Mouse (Mus musculus) ES-E14 (cell line): Measurements from ENCODE around the gene Sdhc. TPM values are rescaled to one million over a fixed set of nuclear protein-coding genes. Genes with fewer than 3 reads are reported as not detected.
"Not testable (repeated sequence)": the region's sequence is repeated elsewhere in the genome, so short reads cannot be mapped to it uniquely, and the experiment has no call there.

Experiments used
- DNase-seq: peaks from one replicate; pipeline ENCODE4 v3.0.0-alpha.2; 2013; ENCODE audit warnings: low read depth, low spot score
- H3K27ac ChIP-seq: 2 replicates; pipeline ENCODE4 v1.5.1; 2012; ENCODE audit warnings: low read depth, mild to moderate bottlenecking, low read length, moderate library complexity, mixed read lengths; ENCODE audit not compliant: poor library complexity, insufficient read depth, severe bottlenecking
- H3K36me3 ChIP-seq: 2 replicates; pipeline ENCODE4 v1.6.1; 2012; ENCODE audit warnings: mild to moderate bottlenecking, low read length, moderate library complexity, mixed read lengths; ENCODE audit not compliant: control insufficient read depth, poor library complexity, insufficient read depth, severe bottlenecking
- H3K4me1 ChIP-seq, 2 experiments: fragments of 150-350 bp in 1 of 2; sonication (generic) in 1 of 2; 2 replicates each; pipeline ENCODE4 v1.6.1; 2012; ENCODE audit warnings: low read length in 2 of 2, mild to moderate bottlenecking in 1 of 2, mixed read lengths in 1 of 2; ENCODE audit not compliant: control insufficient read depth in 2 of 2, insufficient read depth in 2 of 2, poor library complexity in 1 of 2
- H3K4me3 ChIP-seq, 2 experiments: fragments of 150-350 bp in 1 of 2; sonication (generic) in 1 of 2; 2 replicates each; pipeline ENCODE4 v1.5.1; 2012; ENCODE audit warnings: low read length in 2 of 2, low read depth in 1 of 2, mild to moderate bottlenecking in 1 of 2, mixed read lengths in 1 of 2; ENCODE audit not compliant: insufficient read depth in 1 of 2, poor library complexity in 1 of 2, severe bottlenecking in 1 of 2
- H3K9ac ChIP-seq: 2 replicates; pipeline ENCODE4 v1.6.1; 2012; ENCODE audit warnings: low read depth, mild to moderate bottlenecking, low read length, mixed read lengths; ENCODE audit not compliant: poor library complexity, insufficient read depth, severe bottlenecking
- H3K9me3 ChIP-seq: fragments of 150-350 bp; sonication (generic); 2 replicates; pipeline ENCODE4 v1.6.1; 2012; ENCODE audit warnings: low read depth, mild to moderate bottlenecking, low read length; ENCODE audit not compliant: control insufficient read depth, insufficient read depth
- CHD2 ChIP-seq: IDR thresholded peaks from 2 replicates; pipeline ENCODE4 v1.6.1; 2014; ENCODE audit warnings: mild to moderate bottlenecking, low read depth, low read length, inconsistent platforms
- HCFC1 ChIP-seq: IDR thresholded peaks from 2 replicates; pipeline ENCODE4 v1.6.1; 2012; ENCODE audit warnings: low read length, inconsistent platforms, borderline replicate concordance; ENCODE audit not compliant: insufficient read depth
- MAFK ChIP-seq: IDR thresholded peaks from 2 replicates; pipeline ENCODE4 v1.6.1; 2014; ENCODE audit warnings: mild to moderate bottlenecking, low read depth, low read length, inconsistent platforms; ENCODE audit not compliant: insufficient read depth
- ZC3H11A ChIP-seq: IDR thresholded peaks from 2 replicates; pipeline ENCODE4 v1.6.1; 2012; ENCODE audit warnings: low read depth, mild to moderate bottlenecking, inconsistent platforms, low read length, borderline replicate concordance
- ZNF384 ChIP-seq: IDR thresholded peaks from 2 replicates; pipeline ENCODE4 v1.6.1; 2012; ENCODE audit warnings: low read depth, low read length, inconsistent platforms
- in situ Hi-C, 2 experiments: fragments of 600-800 bp; cut with MboI; formaldehyde crosslinking; loops; one replicate each; pipeline ENCODE4 v1.15.1; 2025; ENCODE audit warnings: low sequenced_read_pairs in 2 of 2, inconsistent platforms in 1 of 2; ENCODE audit not compliant: unreplicated experiment in 2 of 2
- total RNA-seq: library from RNA; depleted of rRNA; stranded (reverse); fragments of 300-350 nt; gene quantifications from 2 replicates; pipeline ENCODE4 v1.2.3, GENCODE M21; 2012

Sdhc gene
- total RNA-seq, 1 experiment, result 55.0 TPM

- no peaks in the 10 kb centered on the region for H3K9me3 ChIP-seq
- no peak overlapping the region for H3K27ac ChIP-seq
- peaks cover 2% of the 10 kb centered on the region; the same call in 1 of the 2 replicates for H3K36me3 ChIP-seq
- H3K9ac ChIP-seq, result peak overlapping the region; percentile 17; the same call in 1 of the 2 replicates
- H3K4me3 ChIP-seq, result peak overlapping the region; percentile 30 to 100
- in situ Hi-C loops, result no loop called here
- DNase-seq, result no peak
- TF ChIP-seq MAFK (no peak), ZNF384 (no peak), HCFC1 (no peak), CHD2 (no peak), ZC3H11A (no peak)
- H3K4me1 ChIP-seq, result peaks cover 2 to 3% of the 10 kb centered on the region in 2 experiments; a peak in 2 of 4 replicates
Measured at GRCm38 (mm10) chr1:171150838-171151391, 512 bp upstream of the Sdhc start.

- in situ Hi-C loops, result loop anchor here (5.0 kb wide), 1 partner anchor 279 kb away; no protein-coding TSS in a partner anchor
- not testable (repeated sequence) for H3K9ac ChIP-seq, H3K36me3 ChIP-seq, H3K9me3 ChIP-seq, H3K4me3 ChIP-seq, H3K27ac ChIP-seq, H3K4me1 ChIP-seq, DNase-seq
Measured at GRCm38 (mm10) chr1:171142981-171143380, 7.4 kb downstream of the Sdhc start.

- DNase-seq, in situ Hi-C loops, H3K9me3 ChIP-seq, H3K36me3 ChIP-seq, H3K9ac ChIP-seq, H3K4me3 ChIP-seq: not testable (repeated sequence)
- peak overlapping the region; percentile 95; the same call in 1 of the 2 replicates for H3K27ac ChIP-seq
- peaks cover 6 to 12% of the 10 kb centered on the region in 2 experiments; a peak in 3 of 4 replicates for H3K4me1 ChIP-seq
Measured at GRCm38 (mm10) chr1:171137486-171138155, 12.8 kb downstream of the Sdhc start.

DNA sequence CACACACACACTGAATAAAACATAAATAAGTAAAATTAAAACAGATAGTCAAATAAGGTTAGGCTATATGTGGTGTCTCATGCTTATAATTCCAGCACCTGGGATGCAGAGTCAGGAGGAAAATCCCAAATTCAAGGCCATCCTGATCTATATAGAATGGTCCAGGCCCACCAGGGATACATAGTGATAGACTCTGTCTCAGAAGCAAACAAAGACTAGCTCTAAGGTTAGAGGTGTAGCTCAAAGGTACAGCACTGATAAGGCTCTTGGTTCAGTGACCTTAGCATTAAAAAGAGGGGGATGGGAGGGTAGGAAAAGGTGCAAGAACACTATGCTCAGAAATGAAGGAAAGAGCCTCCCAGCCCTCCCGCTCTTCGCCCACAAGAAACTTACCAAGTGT lies 14.8 kb downstream of the Sdhc start:
- H3K9ac ChIP-seq, result no peak overlapping the region
- DNase-seq, result no peak
- no peak overlapping the region for H3K4me3 ChIP-seq
- H3K27ac ChIP-seq, result no peak overlapping the region; the same call in 1 of the 2 replicates
- in situ Hi-C loops, result no loop called here
- H3K4me1 ChIP-seq, result peaks cover 6 to 12% of the 10 kb centered on the region in 2 experiments; a peak in 3 of 4 replicates
- peaks cover 4% of the 10 kb centered on the region for H3K36me3 ChIP-seq
- H3K9me3 ChIP-seq, result no peaks in the 10 kb centered on the region
- TF ChIP-seq CHD2 (no peak), ZNF384 (no peak), HCFC1 (no peak)

GRCm38 (mm10) chr1:171130971-171131370 lies 19.4 kb downstream of the Sdhc start:
- H3K9me3 ChIP-seq, result no peaks in the 10 kb centered on the region
- in situ Hi-C loops, result no loop called here
- TF ChIP-seq ZNF384 (no peak), CHD2 (no peak), ZC3H11A (no peak), MAFK (no peak), HCFC1 (no peak)
- peaks cover 13% of the 10 kb centered on the region; the same call in 1 of the 2 replicates for H3K36me3 ChIP-seq
- no peak overlapping the region for H3K4me3 ChIP-seq
- no peak overlapping the region for H3K27ac ChIP-seq
- peaks cover 8 to 11% of the 10 kb centered on the region in 2 experiments; a peak in 3 of 4 replicates for H3K4me1 ChIP-seq
- no peak overlapping the region for H3K9ac ChIP-seq
- DNase-seq, result no peak
